Mouse (Mus musculus) erythroid progenitor cell, adult 5-6 weeks (primary cell): Measurements from ENCODE around the gene Trabd2b. TPM values are rescaled to one million over a fixed set of nuclear protein-coding genes. Genes with fewer than 3 reads are reported as not detected.

Source experiments
- ATAC-seq: replicated peaks from 2 replicates; pipeline ENCODE4 v1.8.0; 2016; ENCODE audit warnings: moderate number of reproducible peaks, mild to moderate bottlenecking, moderate TSS enrichment, inconsistent platforms; ENCODE audit not compliant: poor library complexity, low FRiP score, severe bottlenecking
- total RNA-seq, 2 experiments: library from RNA; stranded (forward) in 1 of 2; stranded (reverse) in 1 of 2; fragments of 150-400 nt in 1 of 2; fragments of 186-747, 209-891 nt in 1 of 2; gene quantifications; 2 replicates each; pipeline versions ENCODE4 v1.2.3 to v1.2.4; 2015 to 2017; ENCODE audit warnings: low replicate concordance in 2 of 2

The Trabd2b gene
- total RNA-seq, 2 experiments from 2014 or later = not detected

DNA sequence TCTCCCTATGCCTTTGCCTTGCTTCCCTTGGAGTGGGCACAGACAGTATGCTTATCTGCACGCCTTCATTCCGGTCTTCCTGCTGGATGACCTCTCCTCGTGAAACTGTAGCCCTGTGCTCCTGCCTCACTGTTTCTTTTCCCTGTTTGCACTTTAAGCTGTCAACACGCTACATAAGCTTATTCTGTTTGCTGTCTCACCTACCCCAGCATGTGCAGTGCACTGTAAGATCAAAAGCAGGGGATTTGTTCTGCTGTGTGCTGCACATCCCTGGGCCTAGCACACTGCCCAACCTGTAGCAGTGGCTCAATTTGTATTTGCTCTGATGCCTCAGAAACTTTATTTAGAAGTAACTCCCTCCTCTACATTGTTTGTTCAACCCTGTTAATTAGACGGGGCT lies 79.5 kb downstream of the Trabd2b start:
- ATAC-seq = no peak

DNA sequence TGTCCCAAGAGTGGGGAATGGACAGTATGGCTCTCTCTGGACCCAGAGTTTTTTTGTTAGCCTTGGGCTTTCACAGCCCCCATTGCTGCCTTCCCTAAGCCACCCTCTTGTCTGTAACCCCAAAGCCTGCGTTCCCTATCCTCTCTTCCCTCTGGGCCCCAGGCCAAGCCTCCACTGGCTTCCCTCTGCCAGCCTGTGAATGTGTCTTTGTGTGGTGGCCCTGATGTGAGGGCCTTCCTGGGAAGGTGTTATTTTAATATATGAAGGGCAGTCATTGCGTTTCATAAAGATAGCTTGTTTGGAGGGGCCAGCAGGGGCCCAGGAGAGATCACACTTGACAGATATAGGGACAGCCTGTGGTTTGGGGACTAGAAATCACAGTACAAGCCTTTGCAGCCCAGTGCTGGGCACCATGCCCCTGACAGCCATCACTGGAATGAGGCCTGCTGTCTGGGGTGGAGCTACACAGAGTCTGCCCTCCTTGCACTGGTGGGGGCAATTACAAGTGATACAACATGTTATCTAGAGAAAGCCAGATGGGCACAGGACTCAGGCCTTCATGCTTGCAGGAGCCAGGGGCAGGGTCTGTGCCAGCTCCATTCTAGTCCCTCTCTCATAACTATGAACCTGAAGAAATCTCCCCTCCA lies 80.5 kb downstream of the Trabd2b start:
- ATAC-seq = no peak

DNA sequence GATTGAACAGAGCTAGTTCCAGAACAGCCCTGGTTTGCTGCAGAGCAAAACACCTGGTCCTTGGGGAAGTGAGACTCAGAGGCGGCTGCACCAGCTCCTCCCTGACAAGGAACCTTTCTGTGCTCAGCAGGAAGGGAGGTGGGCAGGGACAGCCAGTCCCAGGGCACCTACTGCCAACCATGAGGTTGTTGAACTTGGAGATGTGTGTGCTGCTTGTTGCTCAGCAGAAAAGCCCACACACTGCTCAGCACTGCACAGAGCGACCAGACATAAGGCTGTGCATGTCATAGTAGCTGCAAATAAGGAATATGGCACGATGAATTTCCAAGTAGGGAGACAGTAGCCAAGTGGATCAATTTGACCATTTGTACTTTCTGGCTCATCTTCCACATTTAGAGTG lies 81.2 kb downstream of the Trabd2b start:
- ATAC-seq = no peak

DNA sequence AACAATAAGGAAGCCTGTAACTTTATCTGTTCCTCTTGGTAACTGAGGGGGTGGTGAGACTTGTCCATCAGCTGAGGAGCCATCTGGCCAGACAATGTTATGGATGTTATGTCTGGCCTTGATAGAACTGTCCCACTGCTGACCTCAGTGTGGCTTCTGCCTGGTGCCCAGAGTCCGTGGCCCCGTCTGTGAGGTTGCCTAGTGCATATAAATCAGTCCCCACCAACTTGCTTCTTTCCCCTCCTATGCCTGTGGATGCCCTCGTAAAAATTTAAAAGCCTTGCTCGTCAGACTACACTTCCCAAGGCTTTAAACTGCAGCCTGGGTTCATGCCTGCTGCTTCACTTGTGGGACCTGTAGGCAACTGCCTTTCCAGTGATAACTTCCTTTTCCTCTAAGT lies 85.6 kb downstream of the Trabd2b start:
- ATAC-seq = no peak

DNA sequence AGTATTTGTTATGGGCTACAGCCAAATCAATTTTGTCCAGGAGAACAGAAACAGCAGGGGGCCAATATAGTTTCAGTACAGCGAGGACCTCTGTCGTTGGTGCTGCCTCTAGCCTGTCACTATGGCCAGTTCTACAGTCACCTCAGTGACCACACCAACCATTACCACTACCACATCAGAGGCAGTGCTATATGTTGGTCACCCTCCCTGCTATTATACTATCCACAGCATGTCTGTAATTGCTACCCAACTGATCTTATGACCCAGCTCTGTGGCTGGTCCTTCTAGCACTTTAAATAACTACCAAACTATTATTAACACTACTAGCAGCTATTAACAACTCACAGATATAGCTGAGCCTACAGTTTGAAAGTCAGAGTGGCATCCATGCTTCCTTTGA lies 87.5 kb downstream of the Trabd2b start:
- no peak for ATAC-seq

DNA sequence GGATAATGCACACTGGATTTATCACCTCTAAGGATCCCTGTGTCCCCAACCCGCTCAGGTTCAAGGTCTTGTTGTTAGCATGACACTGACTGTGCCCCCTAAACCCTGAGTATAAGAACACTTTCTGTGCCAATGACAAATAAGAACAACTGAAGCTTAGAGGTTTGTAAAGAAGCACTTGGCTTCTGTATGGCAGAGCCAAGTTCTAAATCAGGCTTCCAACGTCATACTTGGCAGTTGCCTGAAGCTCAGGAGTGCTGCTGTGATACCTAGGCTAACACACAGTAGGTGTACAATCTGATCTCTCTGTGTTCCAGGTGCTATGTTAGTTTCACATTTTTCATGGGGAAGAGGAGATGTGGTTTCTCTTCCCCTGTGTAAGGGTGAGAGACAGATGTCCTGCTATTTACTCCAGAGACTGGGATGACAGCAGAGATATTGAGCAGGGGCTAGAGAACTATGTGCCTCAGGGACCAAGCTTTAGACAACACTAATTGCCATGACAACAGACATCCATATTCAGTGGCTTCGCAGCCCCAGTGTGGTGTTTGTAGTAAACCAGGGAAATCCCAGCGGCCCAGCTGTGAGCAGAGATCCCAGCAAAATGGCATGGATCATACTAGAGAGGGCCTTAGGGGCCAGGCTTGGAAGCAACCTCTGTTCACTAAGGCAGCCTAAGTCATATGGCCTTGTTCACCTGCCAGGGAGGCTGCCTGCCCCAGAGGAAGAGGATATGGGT lies 89.3 kb downstream of the Trabd2b start:
- ATAC-seq = no peak

DNA sequence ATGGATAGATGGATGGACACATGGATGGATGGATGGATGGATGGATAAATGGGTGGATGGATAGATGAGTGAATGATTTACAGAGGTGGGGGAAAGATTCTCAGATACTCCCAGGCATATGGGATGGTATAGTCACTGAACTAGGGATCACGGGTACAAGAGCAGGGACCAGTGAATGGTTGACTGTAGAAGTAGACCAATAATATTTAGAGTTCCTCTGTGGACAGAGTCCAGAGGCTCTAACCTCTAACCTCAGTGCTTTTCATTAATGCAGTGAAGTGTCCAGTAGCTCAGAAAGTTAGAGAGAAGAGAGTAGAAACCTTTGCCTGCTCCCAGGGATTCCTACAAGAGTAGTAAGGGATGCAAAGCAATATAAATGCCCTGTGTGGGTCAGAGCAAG lies 93.1 kb downstream of the Trabd2b start:
- no peak for ATAC-seq

DNA sequence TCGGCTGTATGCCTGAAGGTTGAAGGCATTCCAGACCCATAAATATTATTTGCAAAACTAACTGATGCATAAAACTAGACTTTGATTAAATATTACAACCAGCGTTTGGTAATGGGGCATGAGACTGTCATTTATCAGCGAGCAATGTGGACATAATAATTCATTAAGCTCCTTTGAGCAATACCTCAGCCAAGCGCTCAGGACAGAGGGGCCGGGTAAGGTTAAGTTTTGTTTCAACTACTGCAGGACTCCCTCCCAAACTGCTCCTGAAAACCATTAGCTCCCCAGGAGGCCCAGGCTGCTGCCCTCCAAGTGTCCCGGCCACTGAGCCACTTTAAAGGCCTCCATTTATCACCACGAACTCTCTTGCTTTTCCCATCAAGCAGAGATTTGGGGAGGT lies 93.8 kb downstream of the Trabd2b start:
- no peak for ATAC-seq

DNA sequence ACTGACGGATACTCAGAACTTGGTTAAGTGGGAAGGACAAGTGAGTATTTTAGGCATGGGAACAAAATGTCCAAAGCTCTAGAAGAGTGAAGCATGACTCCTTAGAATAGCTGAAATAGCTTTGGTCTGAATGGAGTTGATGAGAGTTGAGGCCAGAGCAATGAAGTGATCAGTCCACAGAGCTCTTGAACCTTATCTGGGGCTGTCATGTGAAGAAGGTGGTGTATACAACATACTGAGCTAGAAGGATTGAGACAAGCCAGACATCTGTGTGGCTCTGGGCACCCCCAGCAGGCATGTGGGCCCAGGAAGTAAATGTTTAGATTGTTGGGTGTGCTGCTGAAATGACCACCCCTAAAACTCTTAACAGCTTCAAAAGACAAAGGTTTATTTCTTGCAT lies 94.5 kb downstream of the Trabd2b start:
- ATAC-seq = no peak

DNA sequence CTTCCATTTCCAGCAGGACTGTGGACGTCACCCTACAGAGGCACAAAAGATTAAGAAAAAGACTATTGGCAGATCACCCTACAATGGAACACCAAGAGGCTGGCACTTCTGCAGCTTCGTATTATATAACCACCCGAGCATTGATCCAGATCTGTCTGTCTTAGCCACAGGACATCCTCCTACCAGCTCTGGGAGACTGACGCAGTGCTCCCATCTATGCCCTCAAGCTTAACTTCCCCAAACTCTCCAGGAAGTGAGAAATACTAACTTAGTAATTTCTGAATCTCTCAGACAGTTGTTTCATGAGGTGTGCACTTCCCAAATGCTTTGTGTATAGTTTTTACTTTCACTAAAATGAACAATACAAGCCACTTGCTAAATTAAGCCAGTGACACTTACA lies 95.1 kb downstream of the Trabd2b start:
- ATAC-seq = no peak

DNA sequence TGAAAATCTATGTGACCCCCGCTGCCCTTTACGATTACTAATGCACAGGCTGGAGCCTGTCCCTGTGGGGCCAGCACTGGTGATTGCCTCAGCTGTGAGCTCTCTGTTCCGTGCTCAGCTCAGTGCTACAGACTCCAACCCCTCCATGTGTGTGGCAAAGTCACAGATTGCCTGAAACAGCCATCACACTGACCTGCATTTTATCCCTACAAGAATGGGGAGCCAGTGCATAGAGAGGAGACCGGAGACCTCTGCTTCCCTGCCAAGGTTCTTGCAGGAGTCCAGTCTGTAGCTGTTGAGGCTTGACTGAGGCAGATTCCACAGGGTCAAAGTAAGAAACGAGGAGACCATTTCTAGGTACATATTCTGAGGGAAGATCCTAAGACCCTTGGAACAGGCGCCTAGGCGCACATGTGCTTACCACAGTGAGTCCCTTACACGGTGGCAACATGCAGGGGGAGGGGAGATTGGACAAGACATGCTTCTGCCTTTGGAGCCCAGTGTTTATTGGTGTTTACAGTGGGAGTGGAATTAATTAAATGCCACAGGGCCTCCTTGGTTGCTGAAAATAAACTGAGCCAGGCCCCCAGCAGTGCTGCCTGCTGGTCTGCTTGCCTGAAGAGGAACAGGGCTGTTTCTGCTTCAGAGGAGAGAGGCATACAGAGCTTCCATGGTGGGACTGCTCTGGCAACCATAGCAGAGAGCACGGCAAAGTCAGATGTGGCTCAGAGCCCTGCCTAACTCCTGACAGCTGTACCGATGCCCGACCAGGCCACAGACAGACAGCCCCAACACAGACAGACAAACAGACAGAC lies 97.9 kb downstream of the Trabd2b start:
- ATAC-seq = no peak

DNA sequence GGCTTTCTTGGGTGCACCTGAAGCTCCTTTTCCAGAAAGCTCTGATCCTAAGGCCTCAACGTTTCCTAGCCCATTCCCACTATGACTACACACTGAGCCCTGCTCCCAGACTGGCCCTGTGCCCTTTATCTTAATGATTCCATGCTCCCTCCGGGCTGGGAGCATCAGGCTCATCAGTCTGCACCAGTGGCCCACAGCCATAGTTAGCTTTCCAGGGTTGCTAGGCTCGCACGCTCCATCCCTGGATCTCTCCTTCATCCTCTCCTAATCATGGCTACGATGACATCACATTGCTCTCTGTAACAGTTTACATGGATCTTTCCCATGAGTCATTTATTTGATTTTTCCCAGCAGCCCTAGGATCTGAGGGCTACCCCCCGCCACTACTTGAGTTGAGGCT lies 103.1 kb downstream of the Trabd2b start:
- ATAC-seq = no peak

DNA sequence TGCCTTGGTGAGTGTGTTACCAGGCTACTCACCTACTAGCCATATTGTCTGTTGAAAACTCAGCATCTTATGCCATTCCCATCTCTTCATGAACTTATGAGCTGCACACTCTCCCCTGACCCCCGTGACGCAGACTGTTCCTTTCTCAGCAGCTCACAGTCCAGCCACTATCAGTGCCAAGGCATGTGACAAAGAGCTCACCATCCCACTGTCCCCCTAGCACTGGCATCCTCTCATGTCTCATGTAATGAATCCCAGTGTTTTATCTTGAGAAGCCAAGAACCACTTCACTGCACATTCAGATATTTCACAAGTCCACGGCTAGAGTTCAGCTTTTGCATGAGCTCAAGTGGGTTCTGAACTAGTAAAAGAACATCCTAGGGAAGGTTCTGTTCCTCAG lies 105.1 kb downstream of the Trabd2b start:
- ATAC-seq = no peak

DNA sequence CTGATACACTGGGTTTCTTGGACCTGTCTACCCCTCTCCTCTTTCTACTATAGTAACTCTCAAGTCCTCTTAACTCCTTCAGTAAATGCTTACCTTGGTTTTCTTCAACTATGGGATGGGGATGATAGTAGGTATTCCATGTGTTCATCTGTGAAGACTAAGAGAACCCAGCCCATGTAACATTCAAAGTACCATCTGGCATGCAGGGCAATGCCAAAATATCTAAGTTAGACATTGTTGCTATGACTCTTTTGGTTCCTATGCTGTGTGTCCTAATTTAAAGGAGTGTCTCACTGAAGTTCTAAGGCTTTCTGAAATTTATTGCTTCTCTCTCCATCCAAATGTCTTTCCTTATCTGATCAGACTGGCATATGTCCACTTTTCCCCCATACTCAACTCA lies 106.6 kb downstream of the Trabd2b start:
- ATAC-seq = no peak

DNA sequence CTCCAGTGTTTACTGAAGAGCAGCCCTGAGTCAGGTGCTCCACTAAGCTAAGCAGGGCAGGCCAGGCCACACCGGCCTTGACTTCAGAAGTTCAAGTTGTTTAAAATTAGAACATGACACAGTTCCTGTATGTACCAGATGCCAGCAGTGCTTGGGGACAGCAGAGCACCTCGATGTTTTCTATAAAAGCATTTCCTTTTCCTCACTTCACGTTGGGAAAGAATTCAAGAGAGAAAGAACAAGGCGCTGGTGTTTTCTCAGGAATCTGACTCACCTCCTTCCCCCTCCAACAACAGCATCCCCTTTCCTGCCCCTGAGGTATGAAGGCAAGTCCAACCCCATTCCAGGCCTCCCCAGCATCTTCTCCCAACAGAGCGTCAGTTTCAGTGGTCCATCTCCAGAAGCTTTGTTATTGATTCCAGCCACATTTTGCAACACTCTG lies 108.8 kb downstream of the Trabd2b start:
- ATAC-seq = no peak

DNA sequence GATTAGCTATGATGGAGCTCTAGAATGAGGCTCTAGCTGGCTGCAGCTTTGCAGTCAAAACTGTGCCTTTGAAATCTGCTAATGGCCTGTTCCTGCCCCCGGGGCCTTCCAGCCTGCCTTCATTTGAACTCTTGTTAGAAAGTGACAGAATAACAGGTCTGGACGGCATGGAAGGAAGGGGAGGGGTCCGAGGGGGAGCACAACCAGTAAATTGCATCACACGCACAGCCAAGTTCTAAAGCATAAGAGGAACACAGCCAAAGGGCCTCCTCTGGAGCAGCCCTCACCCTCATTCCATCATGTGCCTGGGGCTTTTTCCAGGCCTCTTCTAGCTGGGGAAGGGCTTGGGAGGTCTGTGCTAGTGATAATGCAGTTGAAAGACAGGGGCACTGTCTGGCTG lies 110.1 kb downstream of the Trabd2b start:
- ATAC-seq = no peak

DNA sequence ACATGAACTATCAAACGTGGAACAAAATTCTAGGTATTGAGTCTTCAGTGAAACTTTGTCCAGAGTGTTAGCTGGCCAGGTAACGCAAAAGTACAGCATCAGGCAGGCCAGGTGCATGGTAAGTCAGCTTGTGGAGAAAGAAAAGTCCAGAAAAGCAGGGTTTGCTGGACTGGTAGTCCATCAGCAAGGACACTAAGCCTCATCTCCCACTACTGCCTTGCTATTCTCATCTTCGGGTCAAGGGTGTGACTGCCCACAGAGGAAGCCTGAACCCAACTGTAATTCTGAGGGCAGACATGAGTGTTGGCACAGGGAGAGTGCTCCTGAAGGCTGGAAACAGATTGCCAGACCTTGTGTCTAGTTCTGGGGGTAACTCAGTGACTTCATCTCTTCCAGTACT lies 111.5 kb downstream of the Trabd2b start:
- no peak for ATAC-seq

DNA sequence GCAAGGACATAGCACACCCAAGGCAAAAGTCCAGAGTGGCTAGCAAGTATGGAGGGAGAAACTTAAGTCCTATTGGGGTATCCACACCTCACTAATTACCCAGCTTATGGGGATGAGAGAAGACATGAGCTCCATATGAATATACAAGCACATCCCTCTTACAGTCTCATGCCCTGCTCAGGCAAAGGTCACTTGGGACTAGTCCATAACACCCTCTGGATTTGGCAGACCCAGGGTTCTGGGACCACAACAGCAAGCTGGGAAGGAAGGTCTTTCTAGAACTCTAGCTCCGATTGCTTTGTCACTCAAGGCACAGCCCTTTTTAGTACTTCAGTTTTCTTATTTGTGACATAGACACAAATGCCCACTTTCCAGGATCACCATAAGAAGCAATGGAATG lies 112.0 kb downstream of the Trabd2b start:
- ATAC-seq = no peak

DNA sequence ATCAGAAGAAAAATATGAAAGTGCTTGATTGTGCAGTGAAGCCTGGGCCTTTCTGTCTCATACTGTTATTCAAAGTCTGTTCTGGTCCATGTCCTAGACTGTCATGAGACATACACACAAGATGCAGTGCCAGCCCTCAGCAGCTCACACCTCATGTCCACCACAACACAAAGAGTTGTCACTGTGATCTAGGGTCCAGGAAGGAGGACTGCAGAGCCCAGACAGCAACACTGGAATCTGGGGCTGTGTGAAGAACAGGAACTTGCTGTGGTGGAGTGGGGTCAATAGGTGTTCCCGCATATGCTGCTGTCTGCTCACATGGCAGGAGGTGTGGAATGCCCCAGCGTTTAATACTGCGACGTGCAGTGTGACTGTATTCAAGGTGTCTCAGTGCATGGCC lies 112.8 kb downstream of the Trabd2b start:
- no peak for ATAC-seq

DNA sequence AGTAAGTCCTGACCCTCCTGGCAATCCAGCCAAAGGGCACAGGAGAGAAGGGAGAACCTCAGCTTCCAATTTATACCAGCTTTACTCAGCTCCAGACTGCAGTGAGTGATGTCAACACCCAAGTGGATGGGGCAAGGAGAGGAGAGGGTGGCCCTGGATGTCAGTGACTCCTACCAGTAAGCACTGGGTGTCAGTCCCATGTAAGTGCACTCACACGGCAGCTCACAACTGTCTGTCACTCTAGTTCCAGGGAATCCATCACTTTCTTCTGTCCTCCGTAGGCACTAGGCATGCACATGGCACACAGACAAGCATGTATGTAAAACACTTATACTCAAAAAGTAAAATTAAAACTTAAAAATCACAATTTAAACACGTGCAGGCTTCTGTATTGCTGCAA lies 113.4 kb downstream of the Trabd2b start:
- no peak for ATAC-seq
